Mouse (Mus musculus): ENCODE measurements around the gene Snrpa1. TPM values are rescaled to one million over a fixed set of nuclear protein-coding genes. Genes with fewer than 3 reads are reported as not detected.

Snrpa1 gene
- total RNA-seq, 1 experiment, result 168 TPM

- no peak overlapping the region for H3K9ac ChIP-seq (ENCODE audit: insufficient read depth, low read depth, low read length, poor library complexity, severe bottlenecking)
- peaks cover 10% of the 10 kb centered on the region; the same call in 1 of the 2 replicates for H3K36me3 ChIP-seq (ENCODE audit: control insufficient read depth, insufficient read depth, low read length, poor library complexity, severe bottlenecking)
- in situ Hi-C loops (cut with MboI; ENCODE audit: low sequenced_read_pairs in 2 of 2, unreplicated experiment in 2 of 2), result no loop called here
- H3K4me1 ChIP-seq (ENCODE audit: control insufficient read depth in 2 of 2, insufficient read depth in 2 of 2, low read length in 2 of 2, poor library complexity in 1 of 2), result no peaks in the 10 kb centered on the region
- DNase-seq (ENCODE audit: low read depth, low spot score), result no peak
- no peak overlapping the region for H3K4me3 ChIP-seq (ENCODE audit: insufficient read depth in 1 of 2, low read depth in 1 of 2, low read length in 2 of 2, poor library complexity in 1 of 2, severe bottlenecking in 1 of 2)
- no peak overlapping the region for H3K27ac ChIP-seq (ENCODE audit: insufficient read depth, low read depth, low read length, poor library complexity, severe bottlenecking)
- H3K9me3 ChIP-seq (ENCODE audit: control insufficient read depth, insufficient read depth, low read depth, low read length), result no peaks in the 10 kb centered on the region
- TF ChIP-seq ZC3H11A (IDR thresholded peaks at IDR 0.05; ENCODE audit: borderline replicate concordance, low read depth, low read length), result no peak
- TF ChIP-seq HCFC1 (IDR thresholded peaks at IDR 0.05; ENCODE audit: borderline replicate concordance, insufficient read depth, low read length), result no peak
- TF ChIP-seq ZNF384 (IDR thresholded peaks at IDR 0.05; ENCODE audit: low read depth, low read length), result no peak
- no peak for TF ChIP-seq CHD2 (IDR thresholded peaks at IDR 0.05; ENCODE audit: low read depth, low read length)
- no peak for TF ChIP-seq MAFK (IDR thresholded peaks at IDR 0.05; ENCODE audit: insufficient read depth, low read depth, low read length)
Measured at GRCm38 (mm10) chr7:66036809-66037208, 22.0 kb upstream of the Snrpa1 start.

DNA sequence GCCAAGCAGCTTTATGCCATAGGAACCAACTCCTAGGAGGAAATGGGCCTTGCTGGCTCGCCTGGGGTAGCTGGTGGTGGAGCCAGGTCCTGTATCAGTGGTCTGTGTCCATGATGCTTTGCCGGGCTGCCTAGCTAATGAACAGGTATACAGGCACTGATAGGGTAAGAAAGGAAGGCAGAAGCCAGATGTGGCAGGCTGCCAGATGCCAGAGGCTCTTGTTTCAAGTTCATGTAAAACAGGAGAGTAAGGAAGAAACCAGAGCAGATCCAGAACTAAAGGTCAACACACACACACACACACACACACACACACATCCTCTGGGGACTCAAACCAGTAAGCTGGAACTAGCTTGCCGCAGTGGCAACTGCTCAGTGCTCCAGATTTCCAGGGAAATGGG, 20.5 kb upstream of the Snrpa1 start:
- Histone ChIP-seq H3K9me3 (ENCODE audit: control insufficient read depth, insufficient read depth, low read depth, low read length) (no peaks in the 10 kb centered on the region), H3K27ac (ENCODE audit: insufficient read depth, low read depth, low read length, poor library complexity, severe bottlenecking) (no peak overlapping the region), H3K4me1 (ENCODE audit: control insufficient read depth in 2 of 2, insufficient read depth in 2 of 2, low read length in 2 of 2, poor library complexity in 1 of 2) (no peaks in the 10 kb centered on the region), H3K4me3 (ENCODE audit: insufficient read depth in 1 of 2, low read depth in 1 of 2, low read length in 2 of 2, poor library complexity in 1 of 2, severe bottlenecking in 1 of 2) (no peak overlapping the region), H3K36me3 (ENCODE audit: control insufficient read depth, insufficient read depth, low read length, poor library complexity, severe bottlenecking) (peaks cover 10% of the 10 kb centered on the region; the same call in 1 of the 2 replicates), H3K9ac (ENCODE audit: insufficient read depth, low read depth, low read length, poor library complexity, severe bottlenecking) (no peak overlapping the region)
- in situ Hi-C loops (cut with MboI; ENCODE audit: low sequenced_read_pairs in 2 of 2, unreplicated experiment in 2 of 2), result no loop called here
- no peak for DNase-seq (ENCODE audit: low read depth, low spot score)
- TF ChIP-seq ZC3H11A (IDR thresholded peaks at IDR 0.05; ENCODE audit: borderline replicate concordance, low read depth, low read length) (no peak), HCFC1 (IDR thresholded peaks at IDR 0.05; ENCODE audit: borderline replicate concordance, insufficient read depth, low read length) (no peak), ZNF384 (IDR thresholded peaks at IDR 0.05; ENCODE audit: low read depth, low read length) (no peak), CHD2 (IDR thresholded peaks at IDR 0.05; ENCODE audit: low read depth, low read length) (no peak), MAFK (IDR thresholded peaks at IDR 0.05; ENCODE audit: insufficient read depth, low read depth, low read length) (no peak)

DNA sequence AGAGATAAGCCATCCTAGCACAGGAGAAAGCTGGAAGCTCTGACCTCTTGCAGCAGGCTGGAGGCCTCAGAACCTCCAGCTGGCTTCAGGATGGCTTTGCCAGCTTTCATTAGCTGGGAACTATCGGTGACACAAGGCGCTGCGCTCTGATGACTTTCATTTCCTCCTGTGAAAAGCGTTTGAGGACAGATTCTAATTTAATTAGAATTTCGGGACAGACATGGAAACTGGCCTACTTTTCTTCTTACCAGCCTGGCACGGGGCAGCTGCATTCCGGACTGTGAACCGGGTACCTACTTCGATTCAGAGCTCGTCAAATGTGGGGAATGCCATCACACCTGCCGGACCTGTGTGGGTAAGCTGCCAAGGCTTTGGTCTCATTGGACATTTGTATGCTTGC, 20.1 kb upstream of the Snrpa1 start:
- H3K27ac ChIP-seq (ENCODE audit: insufficient read depth, low read depth, low read length, poor library complexity, severe bottlenecking), result no peak overlapping the region
- in situ Hi-C loops (cut with MboI; ENCODE audit: low sequenced_read_pairs in 2 of 2, unreplicated experiment in 2 of 2), result no loop called here
- no peak overlapping the region for H3K4me3 ChIP-seq (ENCODE audit: insufficient read depth in 1 of 2, low read depth in 1 of 2, low read length in 2 of 2, poor library complexity in 1 of 2, severe bottlenecking in 1 of 2)
- H3K36me3 ChIP-seq (ENCODE audit: control insufficient read depth, insufficient read depth, low read length, poor library complexity, severe bottlenecking), result peaks cover 10% of the 10 kb centered on the region; the same call in 1 of the 2 replicates
- no peaks in the 10 kb centered on the region for H3K9me3 ChIP-seq (ENCODE audit: control insufficient read depth, insufficient read depth, low read depth, low read length)
- H3K4me1 ChIP-seq (ENCODE audit: control insufficient read depth in 2 of 2, insufficient read depth in 2 of 2, low read length in 2 of 2, poor library complexity in 1 of 2), result no peaks in the 10 kb centered on the region
- TF ChIP-seq MAFK (IDR thresholded peaks at IDR 0.05; ENCODE audit: insufficient read depth, low read depth, low read length) (no peak), ZC3H11A (IDR thresholded peaks at IDR 0.05; ENCODE audit: borderline replicate concordance, low read depth, low read length) (no peak), ZNF384 (IDR thresholded peaks at IDR 0.05; ENCODE audit: low read depth, low read length) (no peak), CHD2 (IDR thresholded peaks at IDR 0.05; ENCODE audit: low read depth, low read length) (no peak), HCFC1 (IDR thresholded peaks at IDR 0.05; ENCODE audit: borderline replicate concordance, insufficient read depth, low read length) (no peak)
- H3K9ac ChIP-seq (ENCODE audit: insufficient read depth, low read depth, low read length, poor library complexity, severe bottlenecking), result no peak overlapping the region
- DNase-seq (ENCODE audit: low read depth, low spot score), result no peak

DNA sequence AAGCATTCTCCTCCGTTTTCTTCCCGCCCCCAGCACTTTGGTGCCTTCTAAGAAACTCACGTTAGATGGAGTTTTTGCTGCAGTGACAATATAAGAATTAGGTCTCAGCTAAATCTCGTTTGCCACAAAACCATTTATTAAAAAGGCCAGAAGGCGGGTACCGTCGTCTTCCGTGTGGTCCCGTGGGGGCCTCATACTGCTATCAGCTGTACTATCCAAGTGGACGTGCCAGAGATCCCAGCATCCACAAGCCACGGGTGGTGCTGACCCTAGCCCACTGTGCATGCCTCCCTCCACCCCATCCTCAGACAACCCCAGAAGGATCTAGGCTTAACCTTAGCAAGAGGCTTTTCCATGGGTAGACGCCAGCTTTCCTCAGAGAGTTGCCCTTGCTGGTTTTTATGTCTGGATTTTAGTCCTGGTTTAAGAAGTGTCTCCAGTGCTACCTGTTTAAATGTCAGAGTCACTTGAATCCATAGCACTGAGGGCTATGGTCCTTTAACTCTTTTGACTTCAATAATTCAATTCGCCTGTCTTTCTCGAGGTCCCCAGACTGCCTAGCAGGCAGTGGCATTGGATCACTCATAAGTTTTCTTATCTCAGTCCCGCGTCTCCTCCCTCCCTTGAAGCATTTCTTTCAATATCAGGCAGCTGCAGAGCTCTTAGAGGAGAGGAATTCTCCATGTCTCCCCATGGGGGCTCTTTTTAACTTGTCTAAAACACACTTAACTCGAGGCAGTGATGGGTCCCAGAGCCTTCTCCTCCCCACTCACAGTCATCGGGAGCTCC, 18.6 kb upstream of the Snrpa1 start:
- no peak for TF ChIP-seq CHD2 (IDR thresholded peaks at IDR 0.05; ENCODE audit: low read depth, low read length)
- no peak for TF ChIP-seq MAFK (IDR thresholded peaks at IDR 0.05; ENCODE audit: insufficient read depth, low read depth, low read length)
- no peak for TF ChIP-seq HCFC1 (IDR thresholded peaks at IDR 0.05; ENCODE audit: borderline replicate concordance, insufficient read depth, low read length)
- TF ChIP-seq ZNF384 (IDR thresholded peaks at IDR 0.05; ENCODE audit: low read depth, low read length), result no peak
- DNase-seq (ENCODE audit: low read depth, low spot score), result no peak
- Histone ChIP-seq H3K4me3 (ENCODE audit: insufficient read depth in 1 of 2, low read depth in 1 of 2, low read length in 2 of 2, poor library complexity in 1 of 2, severe bottlenecking in 1 of 2) (no peak overlapping the region), H3K36me3 (ENCODE audit: control insufficient read depth, insufficient read depth, low read length, poor library complexity, severe bottlenecking) (peaks cover 7% of the 10 kb centered on the region; the same call in 1 of the 2 replicates), H3K9ac (ENCODE audit: insufficient read depth, low read depth, low read length, poor library complexity, severe bottlenecking) (no peak overlapping the region), H3K27ac (ENCODE audit: insufficient read depth, low read depth, low read length, poor library complexity, severe bottlenecking) (no peak overlapping the region), H3K9me3 (ENCODE audit: control insufficient read depth, insufficient read depth, low read depth, low read length) (no peaks in the 10 kb centered on the region), H3K4me1 (ENCODE audit: control insufficient read depth in 2 of 2, insufficient read depth in 2 of 2, low read length in 2 of 2, poor library complexity in 1 of 2) (no peaks in the 10 kb centered on the region)
- in situ Hi-C loops (cut with MboI; ENCODE audit: low sequenced_read_pairs in 2 of 2, unreplicated experiment in 2 of 2), result no loop called here
